Mouse (Mus musculus) skeletal muscle tissue, adult 2 months (tissue): ENCODE measurements around the gene Btbd19.

Source experiments
- DNase-seq: peaks from one replicate; pipeline ENCODE4 v3.0.0-alpha.2; 2012; ENCODE audit warnings: low read depth, low spot score

Btbd19 gene

DNA sequence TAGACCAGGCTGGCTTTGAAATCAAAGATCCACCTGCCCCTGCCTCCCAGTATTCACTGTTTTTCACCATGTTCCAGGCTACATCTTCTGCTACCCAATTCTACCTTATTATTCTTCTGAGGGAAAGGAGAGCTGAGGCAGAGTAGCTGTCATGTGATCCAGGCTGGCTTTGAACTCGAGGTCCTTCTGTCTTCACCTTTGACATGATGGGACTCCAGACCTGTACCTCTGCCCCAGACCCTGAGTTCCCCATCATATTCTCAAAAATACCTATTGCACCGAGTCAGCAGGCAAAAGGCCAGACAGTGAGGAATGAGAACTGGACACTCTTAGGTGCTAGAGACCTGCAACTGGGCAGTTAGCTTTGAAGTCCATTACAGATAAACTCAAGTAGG, 9.1 kb upstream of the Btbd19 start:
- DNase-seq: no peak

DNA sequence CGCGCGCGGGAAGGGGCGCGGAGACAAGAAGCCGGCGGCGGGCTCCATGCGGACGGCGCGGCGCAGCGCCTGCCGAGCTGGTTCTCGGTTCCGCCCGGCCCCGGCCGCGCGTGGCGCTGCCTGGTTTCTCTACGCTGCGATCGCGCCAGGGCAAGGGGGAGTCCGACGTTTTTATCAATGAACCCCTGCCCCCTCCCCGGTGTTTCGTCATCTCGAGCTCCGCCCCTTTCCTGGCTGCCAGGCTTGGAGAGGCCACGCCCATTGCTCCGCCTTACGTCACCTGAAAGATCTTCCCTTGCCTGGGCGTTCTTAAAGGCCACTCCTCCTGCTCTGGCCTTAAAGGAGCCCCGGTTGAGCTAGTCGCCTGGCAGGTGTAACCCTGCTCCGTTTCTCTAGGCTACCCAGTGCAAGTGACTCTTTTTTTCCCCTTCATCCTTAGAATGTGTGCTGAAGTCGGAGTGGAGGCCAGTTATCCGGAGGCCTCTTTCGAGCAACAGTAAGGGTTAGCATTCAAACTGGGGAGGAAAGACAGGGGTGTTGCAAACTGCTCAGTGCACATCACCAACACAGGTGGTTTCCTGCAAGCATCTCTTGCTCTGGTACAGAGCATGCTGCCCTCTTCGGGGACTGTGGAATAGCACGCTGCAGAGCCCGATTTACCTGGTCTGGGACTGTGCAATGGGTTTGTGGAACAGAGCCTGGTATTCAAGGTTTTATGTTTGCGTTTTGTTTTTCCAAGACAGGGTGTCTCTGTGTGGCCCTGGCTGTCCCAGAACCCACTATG, 8.5 kb upstream of the Btbd19 start, which contains the start of gene Plk3:
Plk3 (minus strand) TSS at position 147 of the 784 bp plus-strand sequence.
- DNase-seq: peak; percentile 94

DNA sequence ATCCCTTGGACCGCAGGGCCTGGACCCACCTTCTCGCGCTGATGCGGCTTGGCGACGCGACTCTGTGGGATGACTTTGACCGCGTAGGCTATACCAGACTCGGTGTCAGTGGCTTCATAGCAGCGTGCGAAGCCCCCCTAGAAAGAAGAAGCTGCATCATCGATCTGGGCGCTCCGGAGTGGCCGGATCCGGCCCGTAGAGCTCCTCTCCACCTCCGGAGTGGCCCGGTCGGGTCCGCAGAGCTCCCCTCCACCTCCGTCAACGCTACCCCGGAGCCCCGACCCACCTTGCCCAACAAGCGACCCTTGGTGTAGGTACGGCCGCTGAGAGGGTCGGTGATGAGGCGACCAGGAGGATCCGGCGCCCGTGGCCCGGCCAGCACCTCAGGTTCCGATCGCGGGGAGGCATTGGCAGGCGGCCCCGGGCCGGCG, 7.9 kb upstream of the Btbd19 start:
- no peak for DNase-seq

DNA sequence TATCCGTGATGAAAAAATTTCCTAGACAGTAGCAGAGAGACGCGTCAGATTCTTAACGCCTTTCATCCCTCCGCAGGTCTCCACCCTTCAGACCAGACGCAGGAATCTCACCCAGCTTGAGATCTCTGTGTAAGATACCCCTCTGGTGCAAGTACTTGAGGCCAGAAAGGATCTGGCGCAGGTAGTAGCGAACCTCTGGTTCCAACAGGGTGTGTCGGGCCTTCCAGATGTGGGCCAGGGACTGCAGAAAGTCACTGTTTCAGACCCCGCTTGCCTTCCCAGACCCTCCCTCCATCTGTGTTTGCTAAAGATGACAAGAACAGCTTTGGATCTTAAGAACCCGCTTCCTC, 7.2 kb upstream of the Btbd19 start:
- no peak for DNase-seq

DNA sequence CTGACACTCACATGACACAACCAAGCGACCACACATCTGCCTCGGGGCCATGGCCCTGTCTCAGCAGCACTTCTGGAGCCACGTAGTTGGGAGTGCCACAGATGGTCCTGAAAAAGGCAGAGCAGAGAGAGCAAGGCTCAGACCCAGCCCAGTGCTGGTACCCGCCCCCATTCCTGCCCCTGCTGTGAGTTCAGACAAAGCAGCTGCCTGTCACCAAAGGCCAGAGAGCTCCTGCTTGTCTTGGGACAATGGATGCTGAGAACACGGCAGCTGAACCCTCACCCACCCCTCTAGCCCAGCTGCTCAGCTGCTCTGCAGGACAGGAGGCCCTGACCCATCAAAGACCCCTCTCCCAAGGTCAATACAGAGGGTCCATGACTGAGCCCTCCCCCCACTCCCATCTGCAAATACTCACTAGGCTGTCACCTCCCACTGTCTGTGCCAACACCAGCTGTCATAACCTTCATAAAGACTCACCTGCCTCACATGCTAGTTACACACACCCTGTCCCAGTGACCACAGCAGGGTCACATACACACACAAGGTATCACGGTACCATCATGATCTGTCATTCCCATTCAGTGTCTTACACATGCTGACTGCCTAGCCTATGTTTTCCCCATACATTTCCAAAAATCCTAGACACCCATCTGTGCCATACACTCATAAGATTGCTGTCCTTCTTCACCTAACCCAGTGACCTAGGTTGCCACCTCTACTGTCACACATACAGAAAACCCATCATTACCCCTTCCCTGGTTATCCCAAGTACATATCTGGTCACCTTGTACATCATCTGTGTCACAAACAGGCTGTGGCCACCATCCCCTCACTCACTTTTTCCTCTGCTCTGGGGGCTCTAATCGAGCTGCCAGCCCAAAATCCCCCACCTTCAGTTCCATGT, 6.6 kb upstream of the Btbd19 start:
- no peak for DNase-seq

DNA sequence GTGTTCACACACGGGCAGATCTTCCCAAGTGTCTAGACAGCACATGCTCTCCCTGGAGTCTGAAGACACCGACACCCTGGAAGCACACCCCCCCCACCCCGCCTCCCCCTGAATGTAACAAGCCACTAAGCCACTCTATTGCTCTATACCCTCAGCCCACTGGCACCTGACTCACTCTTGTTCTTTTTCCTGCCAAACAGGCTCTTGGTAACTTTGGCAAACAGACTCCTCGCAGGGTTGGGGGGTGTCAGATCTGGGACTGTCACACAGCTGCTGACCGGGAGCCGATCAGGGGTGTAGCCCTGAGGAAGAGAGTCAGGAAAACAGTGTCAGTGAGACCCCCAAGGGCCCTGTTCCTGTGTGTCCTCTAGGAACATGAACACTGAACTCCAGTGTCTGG, 5.7 kb upstream of the Btbd19 start:
- DNase-seq: no peak

DNA sequence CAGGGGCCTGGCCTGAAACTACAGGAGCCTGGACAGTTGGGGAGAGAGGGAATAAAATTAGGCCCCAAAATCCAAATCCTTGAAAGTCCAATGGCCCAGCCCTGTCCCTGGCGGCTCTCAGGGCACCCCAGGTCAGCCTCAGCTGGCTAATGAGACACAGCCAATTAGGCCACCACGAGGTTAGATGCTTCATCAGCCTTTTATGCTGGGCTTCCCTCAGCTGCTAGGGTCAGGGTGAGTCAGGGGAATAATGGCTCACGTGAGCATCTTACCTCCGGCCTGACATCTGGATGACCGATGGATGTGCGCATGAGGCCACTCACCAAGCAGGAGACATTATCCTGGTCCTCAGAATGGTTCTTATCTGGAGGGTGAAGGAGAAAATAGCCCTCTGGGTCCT, 5.3 kb upstream of the Btbd19 start:
- DNase-seq: no peak

DNA sequence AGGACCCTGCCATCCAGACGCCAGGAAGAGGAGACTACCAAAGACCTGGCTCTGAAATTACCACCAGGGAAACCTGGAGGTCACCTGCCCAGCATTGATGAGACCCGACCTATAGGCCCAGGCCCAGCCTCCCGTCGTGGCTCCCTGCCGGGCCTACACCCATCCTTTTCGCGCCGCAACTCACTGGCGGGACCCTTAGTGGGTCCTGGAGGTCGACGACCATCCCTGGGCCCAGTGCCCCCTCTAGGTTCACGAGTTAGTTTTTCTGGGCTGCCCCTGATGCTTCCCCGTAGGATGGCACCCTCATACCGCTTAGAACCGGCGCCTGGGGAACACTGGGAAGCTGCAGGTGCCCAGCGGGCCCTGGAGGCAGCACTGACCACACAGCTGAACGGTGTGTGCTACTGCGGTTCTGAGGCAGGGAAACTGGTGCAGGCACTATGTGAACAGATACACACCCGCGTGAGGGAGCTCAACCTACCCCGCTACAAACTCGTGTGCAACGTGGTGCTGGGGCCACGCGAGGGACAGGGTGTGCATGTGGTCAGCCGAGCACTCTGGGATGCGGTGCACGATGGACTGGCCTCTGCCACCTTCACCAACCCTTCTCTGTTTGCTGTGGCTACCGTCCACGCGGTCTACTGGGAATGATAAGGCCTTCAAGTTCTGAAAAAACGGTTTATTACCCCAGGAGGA, 2.6 kb upstream of the Btbd19 start:
- DNase-seq: no peak

DNA sequence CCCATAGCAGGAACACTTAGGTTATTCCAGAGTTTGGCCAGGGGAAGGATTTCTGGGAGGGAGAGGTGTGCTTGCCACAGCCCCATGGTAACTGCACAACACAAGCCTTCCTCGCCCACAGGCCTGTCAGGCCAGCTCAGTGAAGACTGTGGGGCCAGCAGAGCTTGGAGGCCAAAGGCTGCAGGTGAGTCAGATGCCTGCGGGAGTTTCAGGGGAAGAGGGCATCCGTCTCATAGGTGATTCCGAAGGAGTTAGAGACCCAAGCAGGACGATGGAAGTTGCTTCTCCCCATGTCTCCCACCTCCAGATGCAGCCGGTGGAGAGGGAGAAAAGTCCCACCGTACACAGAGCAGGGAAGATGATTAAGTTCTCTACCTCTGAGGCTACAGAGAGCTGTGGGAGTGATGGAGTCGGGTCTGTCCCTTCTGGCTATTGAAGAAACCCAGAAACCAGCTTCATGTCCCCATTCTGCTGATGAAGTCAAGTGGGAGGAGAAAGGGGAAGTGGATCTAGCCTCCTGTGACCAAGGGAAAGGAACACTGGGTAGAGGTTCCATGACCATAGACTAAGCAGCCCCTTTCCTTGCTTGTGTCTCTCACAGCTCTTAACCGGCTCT, 1.3 kb upstream of the Btbd19 start, which contains the start of gene Tctex1d4:
Tctex1d4 (plus strand) TSS at position 120 of the 616 bp plus-strand sequence.
- no peak for DNase-seq

DNA sequence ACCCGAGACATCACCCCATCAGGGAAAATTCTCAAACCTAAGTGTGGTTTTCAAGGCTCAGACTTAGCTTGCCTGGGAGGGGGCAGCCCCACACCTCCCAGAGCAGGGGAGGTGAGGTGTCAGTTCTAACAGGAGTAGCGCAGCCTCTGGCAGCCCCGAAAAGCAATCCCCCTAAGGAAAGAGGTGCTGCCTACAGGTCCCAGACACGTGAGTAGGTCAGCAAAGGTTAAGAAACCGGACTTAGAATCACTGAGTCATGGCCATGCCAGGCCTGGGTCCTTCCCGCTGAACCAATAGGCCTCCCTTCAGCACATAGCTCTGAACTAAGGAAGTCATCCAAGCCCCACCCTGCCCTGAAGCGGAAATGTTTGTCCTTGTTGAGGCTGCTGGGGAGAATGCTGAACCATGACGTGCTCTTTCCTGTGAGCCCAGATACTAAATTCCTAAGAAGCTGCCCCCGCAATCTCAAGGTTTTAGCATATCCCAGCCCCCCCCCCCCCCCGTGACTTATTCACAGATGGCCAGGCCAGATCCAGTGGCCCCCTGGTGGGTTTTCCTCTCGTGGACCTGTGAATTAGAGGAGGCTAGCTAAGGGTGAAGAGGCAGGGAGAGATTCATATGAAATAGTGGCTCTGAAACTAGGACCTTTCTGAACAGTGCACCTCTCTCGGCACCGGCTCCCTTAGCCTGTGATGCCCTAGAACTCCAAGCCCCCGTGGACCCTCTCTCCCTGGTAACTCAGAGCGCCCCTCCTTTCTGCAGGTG, 567 bp upstream of the Btbd19 start:
- peak; percentile 87 for DNase-seq

DNA sequence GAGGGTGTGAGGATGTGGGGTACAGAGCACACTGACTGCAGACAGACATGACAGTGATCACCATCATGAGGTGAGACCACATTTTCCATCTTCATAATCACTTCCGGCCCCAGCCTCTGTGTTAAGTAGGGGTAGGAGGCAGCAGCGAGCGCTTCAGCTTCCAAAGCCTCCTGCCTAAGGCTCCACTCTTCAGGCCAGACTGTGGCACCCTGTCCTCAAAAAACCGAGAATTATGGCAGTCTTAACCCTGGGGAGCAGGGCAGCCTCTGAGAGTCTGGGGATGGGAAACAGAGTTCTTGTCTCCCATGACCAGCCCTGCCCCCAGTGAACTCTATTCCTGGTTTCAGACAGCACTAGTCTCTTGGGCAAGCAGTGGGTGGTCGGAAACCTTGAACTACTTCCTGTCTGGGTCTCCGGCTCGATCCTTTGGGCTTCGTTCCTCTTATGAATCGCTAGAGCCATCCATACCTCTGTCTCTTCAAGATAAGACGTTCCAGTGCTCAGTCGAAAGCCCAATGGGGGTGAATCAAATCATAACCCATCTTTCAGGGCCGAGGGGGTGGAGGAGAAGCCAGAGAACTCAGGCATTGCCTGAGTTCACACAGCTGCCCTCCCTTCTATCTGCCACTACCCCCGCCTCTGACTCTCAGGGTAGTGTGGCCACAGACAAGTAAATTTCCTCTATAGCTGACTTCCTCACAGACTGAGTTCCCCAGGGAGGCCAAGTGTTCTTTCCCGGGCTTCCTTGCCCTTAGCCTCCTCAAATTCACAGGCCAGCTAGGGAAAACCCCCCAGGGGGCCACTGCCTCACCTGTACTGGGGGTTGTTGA, 792 bp downstream of the Btbd19 start:
- DNase-seq: peak; percentile 23

DNA sequence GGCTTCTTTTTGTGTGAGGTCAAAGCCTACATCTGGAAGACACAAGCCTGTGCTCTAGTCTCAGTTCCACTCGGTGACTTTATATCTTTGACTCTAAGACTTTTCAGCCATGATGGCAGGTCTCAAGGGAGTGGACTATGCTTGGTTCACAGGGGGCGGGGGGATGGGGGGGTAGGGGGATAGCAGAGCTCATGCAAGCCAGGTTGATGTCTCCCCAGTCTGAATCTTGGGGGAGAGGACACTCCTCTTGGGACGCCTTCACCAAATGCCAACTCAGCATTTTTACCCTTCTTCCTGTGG, 1.4 kb downstream of the Btbd19 start:
- DNase-seq: no peak

DNA sequence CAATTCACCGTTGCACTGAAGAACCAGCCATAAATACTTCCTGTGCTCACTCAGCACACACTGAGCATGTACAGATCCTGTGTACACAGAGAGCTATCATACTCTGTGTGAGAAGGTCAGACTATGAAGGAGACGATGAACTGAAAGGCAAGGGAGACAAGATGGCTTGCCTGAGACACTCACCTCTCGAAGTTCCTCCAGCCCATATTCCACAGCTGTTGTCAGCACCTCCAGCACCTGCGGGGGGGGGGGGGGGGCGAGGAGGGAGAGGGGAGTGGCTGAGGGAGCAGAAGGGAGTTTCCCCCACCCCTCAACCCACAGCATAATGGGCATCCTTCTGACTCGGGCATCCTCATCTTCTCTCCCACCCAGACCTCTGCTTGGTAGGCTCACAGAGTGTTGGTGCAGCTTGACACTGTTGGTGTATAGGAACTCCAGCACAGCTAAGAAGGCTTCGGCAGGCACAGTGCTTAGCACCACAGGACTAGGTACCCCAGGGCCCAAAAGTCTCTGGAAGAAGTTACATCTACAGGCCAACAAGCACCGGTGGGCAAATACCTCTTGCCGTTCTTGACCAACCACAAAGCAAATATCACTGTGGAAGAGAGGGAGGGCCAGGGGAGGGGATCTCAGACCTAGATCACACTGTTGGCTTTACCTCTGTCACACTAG, 1.8 kb downstream of the Btbd19 start:
- no peak for DNase-seq

DNA sequence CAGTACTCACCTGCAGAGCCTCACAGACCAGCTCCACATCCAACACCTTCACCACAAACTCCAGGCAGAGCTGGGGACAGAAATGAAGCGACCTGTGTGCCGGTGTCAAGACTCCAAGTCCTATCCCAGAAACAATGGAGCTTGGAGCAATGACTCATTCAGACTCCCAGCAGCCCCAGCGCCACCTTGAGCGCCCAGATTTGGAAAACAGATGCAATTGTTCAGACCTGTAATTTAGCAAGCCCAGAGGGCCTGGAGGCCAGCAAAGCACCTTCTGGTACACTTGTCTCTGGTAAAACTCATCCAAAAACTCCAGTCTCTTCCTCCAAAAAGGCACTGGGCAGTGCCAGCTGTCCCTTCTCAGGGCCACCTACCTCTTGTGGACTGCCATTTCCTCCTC, 3.3 kb downstream of the Btbd19 start:
- DNase-seq: no peak

DNA sequence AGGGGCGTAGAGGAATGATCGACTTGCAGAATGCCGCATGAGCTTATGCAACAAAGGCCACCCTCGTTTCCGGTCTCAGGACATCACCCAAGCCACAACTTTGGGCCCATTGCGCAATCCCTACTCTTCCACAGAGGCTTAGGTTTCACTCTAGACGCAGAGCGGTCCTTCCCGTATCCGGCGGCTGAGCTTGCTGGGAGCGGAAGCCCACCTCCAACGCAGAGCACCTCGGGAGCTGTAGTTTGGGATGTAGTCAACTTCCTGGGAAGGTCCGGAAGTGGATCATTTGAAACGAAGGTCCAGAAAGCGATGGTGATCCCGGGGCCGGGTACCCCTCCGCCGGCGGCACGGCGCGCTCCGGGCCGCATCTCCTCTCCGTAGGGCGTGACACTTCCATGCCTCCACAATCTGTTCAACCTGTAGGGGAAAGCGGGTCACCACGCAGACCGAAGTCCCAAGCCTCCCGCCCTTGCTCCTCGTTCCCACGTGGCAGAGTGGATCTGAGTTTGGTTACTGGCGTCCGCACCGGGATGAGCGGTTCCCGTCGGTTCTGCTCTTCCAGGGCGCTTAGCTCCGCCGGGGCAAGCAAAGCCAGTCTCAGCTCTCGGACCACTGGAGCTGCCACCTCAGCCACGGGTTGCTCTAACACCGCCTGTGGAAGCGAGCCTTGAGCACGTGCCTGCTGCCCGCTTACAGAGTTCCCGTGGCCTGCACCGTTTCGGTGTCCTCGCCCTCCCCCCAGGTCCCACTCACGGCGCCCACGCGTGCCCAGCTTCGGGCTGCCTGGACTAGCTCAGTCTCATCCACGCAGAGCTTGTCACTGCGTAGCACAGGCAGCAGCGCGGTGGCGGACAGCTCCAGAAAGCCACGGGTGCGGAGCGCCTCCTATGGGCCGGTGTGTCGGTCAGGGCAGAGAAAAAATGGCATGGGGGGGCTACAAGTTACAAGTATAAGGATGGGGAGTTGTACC, 4.8 kb downstream of the Btbd19 start:
- DNase-seq: peak; percentile 99

DNA sequence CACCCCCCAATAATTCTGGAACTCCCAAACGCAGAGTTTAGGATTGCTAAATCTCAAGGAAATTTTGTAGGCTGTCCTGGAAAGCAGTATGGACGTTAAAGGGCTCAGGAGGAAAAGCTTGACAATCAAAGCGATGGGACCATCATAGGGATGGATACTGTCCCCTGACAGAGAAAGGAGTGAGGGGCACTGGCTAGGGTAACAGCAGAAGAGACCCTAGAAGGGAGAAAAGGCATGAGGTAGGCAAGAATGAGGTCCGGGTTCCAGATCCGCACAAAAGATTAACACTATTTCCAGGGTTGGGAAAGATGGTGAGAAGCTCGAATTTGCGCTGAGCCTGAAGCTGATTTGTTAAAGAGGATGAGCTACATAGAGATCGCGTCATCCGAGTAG, 5.5 kb downstream of the Btbd19 start:
- no peak for DNase-seq

DNA sequence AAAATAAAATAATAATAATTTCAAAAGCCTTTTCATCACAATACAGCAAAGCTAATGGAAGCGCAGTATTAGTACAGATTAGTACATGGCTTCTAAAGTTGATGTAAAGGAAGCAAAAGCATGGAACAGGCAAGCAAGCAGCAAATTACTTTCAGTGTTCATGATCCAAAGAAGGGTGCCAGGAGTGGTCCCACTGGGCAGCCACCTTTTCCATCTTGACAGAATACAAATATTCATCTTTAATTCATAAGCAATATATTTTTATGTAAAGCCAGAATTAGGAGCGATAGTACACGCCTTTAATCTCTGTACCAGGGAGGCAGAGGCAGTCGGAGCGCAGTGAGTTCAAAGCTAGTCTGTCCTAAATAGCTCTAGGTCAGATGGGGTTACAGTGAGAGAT, 5.9 kb downstream of the Btbd19 start:
- DNase-seq: no peak

DNA sequence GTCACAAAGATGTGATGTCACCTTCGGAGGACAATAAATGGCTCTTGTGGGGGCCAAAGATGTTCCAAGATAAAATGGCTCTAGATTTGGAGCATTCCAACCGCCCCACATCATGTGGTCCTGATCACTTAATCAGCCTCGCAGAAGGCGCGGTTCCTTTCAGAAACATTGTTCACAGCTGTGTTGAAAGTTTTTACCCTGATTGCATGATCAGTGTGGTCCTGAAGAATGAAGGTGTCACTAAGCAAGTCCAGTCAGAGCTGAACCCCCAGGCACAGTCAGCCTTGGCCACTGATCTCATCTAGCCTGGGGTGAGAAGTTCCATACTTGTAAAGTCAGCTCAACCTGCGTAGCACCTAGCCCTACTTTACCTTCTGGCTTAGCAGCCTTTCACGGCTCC, 7.6 kb downstream of the Btbd19 start:
- no peak for DNase-seq

DNA sequence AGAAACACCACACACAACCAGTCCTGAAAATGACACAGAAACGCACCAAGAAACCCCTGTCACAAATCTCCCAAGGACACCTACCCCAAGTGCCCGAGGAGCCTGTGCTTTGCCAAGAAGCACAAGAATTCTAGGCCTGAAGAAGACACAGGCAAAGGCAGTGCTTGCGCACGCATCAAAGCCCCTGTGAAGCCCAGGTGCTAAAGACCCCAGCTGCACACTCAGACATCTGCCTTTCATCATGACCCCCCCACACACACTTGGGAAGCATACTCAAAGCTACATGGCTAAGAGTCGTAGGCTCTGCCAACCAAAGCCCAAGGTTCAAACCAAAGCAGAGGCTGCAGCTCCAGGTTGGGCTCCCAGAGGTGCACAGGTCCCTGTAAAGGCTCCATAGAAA, 9.9 kb downstream of the Btbd19 start:
- no peak for DNase-seq
